Mouse (Mus musculus) lung, postnatal 36 days (tissue): ENCODE measurements around the gene Dmrtc2.
A peak's percentile ranks its signal among the peaks of the same experiment; 100 is the strongest.
"Not testable (repeated sequence)": the region's sequence is repeated elsewhere in the genome, so short reads cannot be mapped to it uniquely, and the experiment has no call there.

Experiments
- DNase-seq: peaks from one replicate; pipeline ENCODE4 v3.0.0; 2022; ENCODE audit warnings: mixed read lengths

The Dmrtc2 gene

DNA sequence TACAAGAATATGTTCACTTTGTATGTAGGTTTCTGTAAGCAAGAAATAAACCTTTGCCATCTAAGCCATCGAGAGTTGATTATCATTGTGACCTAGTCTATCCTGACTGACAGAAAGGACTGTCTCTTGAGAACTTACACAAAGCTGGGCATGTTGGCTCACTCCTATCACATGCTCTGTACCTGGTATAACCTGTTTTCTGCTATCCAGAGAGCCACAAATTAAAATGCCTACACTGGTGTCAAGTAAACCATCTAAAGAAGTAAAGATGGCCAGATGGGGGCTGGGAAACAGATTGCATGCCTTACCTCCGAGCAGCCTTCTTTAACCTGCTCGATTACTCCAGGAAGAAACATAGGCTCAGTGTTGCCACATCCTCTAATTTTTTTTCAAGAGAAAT, 7.7 kb downstream of the Dmrtc2 start:
- DNase-seq, result no peak

DNA sequence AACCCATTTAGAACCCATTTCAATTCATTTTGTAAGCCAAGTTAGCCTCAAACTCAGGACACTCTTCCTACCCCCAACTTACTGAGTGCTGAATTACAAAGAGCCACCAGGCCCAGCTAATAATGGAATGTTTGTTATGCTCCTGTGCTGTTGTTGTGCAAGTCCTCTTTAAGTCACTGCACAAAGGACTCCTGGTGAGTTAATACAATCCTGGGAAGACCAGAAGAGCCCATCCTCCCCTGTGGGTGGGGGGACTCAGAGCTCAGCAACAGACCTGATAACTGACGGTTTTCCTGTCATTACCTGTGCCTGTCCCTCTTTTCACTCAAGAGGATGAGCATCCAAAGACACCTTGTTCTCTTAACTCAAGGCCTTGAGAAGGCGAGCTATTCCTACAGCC, 9.8 kb downstream of the Dmrtc2 start:
- no peak for DNase-seq

DNA sequence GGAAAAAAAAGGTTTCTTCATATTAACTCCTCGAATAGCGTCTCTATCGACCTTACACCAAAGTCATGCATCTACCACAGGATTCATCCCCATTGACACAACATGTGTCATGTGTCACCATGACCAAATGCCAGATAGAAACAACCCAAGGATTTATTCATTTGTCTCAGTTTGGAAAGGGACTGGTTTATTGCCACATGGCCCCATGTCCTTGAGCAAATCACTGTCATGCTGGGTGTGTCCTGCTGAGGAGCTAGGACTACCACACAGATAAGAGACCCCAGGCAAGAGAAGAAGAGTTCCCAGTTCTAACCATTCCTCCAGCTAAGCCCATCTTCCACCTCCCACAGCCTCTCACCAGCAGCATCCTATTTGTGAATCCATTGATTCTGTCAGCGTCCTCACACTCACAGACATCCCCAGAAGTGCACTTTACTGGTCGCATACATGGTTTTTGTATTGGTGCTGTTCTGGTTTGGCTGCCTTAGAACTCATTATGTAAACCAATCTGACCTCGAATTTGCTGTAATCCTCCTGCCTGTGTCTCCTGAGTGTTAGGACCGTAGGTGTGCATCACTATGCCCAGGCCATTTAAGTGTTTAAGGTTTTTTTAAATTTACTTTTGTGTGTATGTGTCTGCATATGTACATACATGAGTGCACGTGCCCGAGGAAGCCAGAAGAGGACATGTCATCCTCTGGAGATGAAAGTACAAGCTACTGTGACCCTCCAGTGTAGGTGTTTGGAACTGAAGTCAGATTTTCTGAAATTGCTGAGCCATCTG, 12.8 kb downstream of the Dmrtc2 start:
- DNase-seq, result no peak

DNA sequence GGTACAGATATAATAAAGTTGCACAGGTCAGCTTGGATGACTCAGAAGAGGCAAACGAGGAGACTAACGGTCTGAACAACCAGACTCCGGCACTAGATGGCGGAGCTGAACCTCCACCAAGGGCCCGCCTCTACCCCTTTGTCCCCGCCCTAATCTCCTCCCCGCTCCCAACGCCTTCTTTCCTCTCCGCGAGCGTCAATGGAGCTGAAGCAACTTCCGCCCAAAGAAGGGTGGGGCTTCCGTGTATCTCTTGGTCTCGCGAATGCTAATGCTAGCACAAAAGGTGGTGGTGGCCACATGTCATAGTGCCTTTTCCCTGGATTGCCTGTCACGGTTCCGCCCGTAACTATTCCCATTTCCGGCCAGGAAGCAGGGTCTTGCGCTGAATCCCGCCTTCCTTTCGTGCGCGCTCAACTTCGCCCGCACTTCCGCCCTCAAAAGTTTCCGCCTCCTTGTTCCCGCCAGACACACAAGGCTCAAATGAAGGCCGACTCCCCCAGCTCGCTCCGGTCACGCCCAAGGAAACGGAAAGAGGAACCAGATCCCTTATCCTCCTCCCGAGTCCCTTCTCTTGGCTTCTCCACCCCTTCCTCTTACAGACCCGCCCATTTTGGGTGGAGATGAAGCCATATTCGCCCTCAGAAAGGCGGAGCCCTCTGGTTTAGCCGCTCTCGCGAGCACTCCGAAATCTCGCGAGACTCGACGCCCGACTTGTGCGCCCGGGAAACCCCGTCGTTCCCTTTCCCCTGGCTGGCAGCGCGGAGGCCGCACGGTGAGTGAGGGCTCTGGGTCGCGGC, 14.2 kb downstream of the Dmrtc2 start, which contains the start of gene Rps19:
Gene Rps19, plus strand, starts transcription at position 476 of the 797 bp plus-strand sequence.
- DNase-seq, result peak; percentile 100

DNA sequence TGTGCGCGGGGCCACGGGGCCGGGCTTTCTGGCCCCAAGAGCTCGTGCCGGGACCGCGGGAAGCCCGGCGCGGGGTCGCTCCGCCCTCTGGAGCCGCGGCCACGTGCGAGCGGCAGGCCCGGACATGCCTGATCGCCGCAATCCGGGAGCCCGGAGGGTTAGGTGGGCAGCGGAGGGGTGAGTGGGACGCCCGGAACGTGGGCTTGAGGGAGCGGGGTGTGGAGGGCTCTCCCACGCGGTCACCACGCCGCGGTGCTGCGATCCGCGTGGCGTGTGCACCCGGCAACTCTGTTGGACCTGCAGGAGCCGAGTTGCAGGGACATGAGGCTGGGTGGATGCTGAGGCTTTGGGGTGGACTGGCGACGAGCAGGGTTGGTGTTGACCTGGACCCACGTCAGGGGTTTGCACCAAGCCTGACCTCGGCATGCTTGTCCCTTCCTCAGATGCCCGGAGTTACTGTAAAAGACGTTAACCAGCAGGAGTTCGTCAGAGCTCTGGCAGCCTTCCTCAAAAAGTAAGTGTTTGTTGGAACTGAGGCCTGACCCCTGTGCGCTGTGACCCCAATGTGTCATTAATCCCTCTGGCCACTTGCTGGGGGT, 14.9 kb downstream of the Dmrtc2 start:
- peak; percentile 32 for DNase-seq

DNA sequence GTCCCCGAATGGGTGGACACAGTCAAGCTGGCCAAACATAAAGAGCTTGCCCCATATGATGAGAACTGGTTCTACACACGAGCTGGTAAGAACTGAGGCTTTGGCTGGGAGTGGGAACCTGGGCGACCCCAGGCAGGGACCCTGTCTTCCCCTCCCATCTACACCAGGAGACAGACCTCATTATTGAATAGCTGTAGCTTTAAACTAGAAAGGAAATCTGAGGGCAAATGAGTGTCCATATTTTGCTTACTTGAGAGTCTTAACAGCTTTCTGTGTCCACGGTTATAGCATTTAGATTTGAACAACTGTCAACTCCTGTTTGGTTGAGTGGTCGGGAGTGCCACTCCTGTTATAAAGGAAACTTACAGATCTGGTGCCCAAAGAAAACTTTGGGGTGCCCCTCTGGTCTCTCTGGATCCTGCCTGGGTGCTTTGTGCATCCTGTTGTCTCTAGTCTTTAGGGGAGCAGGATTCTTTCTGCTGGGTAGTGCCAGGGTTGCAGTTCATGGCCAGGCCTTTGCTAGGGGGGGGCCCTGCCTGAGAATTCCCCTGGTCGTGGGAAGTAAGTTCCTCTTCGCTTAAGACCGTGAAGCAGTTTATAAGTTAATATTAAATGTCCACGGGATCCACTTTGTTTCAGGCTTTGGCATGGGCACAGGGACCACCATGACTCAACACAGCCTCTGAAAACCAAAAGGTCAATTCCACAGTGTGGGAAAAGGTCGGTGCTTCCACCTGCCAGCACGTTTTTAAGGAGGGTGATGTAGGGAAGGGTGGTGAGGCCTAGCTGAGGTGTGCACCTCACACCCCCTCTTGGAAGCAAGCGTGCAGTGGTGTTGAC, 15.8 kb downstream of the Dmrtc2 start:
- no peak for DNase-seq

DNA sequence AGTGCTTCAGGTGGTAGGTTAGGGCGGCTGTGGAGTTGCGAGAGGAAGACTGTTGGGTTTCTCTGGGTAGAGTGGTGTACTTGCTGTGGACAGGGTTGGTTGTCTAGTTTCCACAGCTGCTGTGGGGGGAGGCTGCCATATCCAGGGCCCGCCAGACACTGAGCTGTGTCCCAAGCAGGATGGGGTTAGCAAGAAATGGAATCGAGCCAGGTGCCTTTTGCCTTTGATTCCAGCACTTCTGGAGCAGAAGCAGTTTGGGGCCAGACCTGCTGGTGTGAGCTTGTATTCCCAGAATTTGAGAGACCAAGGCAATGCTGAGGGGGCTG, 16.4 kb downstream of the Dmrtc2 start:
- DNase-seq, result no peak

DNA sequence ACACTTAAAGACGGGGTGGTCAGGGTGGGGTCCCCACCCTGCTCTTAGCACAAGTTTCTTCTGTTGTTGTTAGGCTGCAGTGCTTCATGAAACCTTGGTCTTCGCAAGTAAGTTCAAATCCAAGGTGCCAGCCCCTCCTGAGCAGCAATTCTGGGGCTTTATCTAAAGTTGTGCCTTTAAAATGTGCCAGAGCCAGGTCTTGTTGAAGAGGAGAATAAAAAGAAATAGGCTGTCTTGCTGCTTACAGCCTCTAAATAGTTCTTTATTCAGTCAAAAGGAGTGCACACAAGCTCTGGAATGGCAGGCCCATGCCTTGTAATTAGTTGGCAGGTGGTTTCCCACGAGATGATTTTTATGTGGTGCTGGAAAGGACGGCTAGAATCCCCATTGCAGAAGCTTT, 17.2 kb downstream of the Dmrtc2 start:
- DNase-seq, result no peak

DNA sequence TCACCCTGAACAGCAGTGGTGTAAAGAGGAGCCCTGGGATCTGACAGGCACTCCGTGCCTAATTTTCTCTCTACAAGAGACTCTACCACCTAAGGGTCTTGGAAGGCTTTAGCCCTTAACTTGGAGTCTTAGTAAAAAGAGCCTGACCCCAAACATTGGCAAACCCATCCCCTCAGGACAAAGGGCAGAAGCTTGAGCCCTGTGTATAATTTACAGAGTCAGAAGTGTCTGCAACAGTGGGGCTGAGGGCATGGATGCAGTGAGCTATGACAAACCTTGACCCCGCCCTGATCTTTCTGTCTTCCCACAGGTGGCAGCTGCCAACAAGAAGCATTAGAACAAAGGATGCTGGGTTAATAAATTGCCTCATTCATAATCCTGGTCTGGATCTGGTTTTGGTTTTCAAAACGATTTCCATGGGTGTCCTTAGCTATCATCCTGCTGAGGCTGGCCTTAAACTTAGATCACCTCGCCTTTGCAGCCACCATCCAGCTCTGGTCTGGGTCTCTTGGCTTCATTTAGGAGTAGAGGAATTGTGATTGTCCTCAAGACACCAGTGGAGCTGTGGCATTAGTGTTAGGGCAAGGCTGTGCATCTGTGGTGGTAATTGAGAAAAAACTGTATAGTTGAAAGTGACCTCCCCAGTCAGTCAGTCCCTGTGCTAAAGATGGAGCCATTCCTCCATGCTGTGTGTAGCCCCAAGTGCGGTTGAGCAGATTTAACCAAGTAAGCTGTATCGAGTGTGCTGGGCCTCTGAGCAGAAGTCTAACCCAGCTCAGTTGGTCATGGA, 19.8 kb downstream of the Dmrtc2 start:
- DNase-seq, result no peak

DNA sequence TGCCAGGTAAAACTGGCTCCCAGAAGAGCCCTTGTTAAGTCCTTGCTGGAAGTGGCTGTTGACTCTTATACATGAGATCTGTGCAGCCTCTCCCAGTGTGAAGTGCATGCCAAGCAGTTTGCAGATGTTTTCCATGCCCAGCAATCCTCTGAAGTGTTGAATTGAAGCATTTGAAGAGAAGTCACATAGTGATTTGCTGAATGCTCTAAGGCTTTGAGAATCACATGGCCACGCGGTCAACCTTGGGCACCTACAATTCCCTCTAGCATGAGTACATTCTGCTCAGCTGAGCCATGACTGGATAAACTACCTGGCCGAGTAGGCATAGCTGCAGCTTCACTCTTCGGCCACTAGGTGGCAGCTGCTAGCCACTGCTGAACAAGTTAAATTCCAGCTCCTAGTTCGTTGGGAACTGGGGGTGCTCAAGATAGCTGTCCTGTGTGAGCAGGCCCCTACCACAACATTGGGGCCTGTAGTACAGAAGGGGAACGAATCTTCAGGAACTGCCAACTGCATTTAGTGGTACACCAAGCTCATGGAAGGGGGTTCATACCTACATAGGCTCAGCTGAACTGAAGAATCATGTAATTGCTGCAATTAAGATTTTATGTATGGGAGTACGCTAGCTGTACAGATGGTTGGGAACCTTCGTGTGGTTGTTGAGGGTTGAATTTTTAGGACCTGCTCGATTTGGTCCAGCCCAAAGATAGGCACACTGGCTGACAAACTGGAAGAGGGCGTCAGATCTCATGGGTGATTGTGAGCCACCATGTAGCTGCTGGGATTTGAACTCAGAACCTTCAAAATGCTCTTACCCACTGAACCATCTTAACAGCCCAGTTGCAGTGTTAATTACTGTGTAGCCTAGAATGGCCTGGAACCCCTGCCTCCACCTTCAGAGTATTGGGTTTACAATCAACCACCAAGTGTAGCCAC, 20.7 kb downstream of the Dmrtc2 start:
- peak; percentile 91 for DNase-seq

DNA sequence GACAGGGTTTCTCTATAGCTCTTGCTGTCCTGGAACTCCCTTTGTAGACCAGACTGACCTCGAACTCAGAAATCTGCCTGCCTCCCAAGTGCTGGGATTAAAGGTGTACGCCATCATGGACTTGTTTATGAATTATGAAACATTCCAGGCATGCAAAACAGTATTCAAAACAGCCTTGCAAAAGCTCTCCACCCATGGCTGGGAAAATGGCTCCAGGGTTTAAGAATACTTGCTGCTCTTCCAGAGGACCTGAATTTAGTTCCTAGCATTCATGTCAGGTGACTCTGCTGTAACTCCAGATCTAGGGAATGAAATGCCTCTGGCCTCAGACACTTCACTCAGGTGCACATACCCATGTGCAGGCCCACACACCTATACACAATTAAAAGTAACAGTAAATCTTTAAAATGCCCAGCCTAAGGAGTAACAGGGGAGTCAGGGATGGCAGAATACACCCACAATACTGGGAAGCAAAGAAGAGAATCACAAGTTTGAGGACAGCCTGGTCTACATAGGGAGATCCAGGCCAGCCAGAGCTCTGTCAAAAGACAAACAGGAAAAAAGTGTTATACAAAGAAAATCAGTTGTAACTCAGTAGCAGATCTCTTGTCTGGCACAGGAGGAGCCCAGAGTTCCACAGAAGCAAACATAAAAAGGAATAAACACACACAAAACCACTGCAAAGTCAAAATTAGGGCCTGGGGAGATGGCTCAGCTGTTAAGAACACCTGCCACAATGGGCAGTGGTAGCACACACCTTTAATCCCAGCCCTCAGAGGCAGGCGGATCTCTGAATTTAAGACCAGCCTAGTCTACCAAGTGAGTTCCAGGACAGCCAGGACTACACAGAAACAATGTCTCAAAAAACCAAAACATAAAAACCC, 21.6 kb downstream of the Dmrtc2 start:
- DNase-seq, result no peak

DNA sequence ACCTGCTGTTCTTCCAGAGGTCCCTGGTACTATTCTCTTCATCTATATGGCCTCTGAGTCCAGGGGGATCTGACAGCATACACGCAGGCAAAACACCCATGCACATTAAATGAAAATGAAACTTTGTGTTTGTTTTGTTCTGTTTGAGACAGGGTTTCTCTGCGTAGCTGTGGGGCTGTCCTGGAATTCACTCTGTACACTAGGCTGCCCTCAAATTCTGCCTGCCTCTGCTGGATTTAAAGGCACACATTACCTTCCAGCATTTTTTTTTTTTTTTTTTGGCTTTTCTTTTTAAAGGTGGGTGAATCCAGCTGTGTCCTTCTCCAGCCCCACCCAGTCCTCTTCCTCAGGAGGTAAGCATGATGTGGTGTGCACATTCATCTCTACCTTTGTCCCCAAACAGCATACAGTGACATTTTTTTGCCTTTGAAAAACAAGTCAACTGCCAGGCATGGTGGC, 22.3 kb downstream of the Dmrtc2 start:
- DNase-seq, result no peak

DNA sequence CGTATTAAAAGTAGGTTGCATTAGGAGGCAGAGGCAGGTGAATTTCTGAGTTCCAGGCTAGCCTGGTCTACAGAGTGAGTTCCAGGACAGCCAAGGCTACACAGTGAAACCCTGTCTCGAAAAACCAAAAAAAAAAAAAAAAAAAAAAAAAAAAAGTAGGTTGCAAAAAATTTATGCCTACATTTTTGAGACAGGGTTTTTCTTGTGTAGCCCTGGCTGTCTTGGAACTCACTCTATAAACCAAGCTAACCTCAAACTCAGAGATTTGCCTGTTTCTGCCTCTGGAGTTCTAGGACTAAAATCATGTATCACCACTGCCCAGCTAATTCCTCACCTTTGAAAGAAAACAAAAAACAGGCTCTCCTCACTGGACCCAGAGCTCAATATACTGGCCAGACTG, 25.9 kb downstream of the Dmrtc2 start:
- not testable (repeated sequence) for DNase-seq

DNA sequence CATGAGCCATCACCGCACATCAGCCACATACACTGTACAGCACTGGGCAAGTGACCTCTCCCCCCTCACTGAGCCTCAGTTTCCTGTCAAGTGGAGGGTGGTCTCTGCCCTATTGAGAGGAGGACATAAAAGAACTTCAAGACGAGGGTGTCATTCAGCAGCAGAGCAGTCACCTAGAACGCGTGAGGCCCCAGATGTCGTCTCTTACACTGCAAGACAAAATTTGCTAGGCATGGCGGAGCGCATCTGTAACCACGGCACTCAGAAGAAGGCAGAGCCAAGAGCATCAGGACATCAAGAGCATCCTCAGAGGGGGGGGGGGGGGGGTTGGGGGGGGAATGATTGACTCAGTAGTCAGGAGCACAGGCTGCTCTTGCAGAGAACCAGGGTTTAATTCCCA, 26.4 kb downstream of the Dmrtc2 start:
- no peak for DNase-seq

DNA sequence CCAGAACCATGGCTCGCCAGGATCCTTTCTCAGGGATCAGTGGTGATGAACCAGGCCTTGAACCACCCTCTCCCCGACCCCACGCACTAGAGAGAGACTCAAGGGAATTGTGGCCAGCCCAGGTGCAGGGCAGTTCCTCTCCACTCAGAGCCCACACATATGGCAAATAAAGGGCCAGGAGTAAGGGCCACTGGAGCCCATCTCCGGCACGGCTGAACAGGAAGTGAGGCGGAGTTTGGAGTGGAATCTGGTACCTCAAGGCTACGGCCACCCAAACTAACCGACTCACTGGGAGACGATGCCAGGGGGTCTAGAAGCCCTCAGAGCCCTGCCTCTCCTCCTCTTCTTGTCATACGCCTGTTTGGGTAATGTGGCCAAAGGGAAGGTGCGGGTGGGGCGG, 27.4 kb downstream of the Dmrtc2 start, which contains the start of gene Cd79a:
Gene Cd79a, plus strand, starts transcription at position 158 of the 400 bp plus-strand sequence.
- DNase-seq, result peak; percentile 34

DNA sequence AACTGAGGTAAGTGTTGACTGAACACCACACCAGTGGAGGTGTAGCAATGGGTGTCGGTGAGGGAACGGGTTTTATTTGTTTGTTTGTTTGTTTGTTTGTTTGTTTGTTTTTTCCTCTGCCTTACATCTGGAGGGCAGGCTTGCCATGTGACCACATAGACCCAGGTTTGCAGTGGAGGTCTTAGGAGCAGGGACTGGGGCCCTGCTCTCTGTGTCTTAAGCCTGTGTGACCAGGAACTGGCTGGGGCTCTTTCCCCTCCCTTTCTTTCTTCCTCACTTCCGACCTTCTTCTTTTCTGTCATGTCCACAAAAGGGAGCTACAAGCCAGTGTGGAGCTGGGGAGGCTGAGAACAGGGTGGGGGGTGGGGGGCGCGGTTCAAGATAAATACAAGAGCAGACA, 28.1 kb downstream of the Dmrtc2 start:
- no peak for DNase-seq

DNA sequence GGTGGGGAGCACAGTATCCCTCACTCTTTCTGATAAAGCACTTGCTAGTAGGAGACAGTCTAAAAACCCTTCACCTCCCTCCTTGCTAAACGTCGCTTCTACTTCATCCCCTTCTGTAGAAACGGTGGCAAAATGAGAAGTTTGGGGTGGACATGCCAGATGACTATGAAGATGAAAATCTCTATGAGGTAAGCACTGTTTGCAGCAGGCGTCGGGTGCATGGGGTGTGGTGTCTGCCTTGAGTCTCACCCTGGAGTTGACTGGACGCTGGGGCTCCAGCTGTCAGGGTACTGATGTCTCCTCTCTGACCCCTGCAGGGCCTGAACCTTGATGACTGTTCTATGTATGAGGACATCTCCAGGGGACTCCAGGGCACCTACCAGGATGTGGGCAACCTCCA, 31.3 kb downstream of the Dmrtc2 start:
- DNase-seq, result no peak

DNA sequence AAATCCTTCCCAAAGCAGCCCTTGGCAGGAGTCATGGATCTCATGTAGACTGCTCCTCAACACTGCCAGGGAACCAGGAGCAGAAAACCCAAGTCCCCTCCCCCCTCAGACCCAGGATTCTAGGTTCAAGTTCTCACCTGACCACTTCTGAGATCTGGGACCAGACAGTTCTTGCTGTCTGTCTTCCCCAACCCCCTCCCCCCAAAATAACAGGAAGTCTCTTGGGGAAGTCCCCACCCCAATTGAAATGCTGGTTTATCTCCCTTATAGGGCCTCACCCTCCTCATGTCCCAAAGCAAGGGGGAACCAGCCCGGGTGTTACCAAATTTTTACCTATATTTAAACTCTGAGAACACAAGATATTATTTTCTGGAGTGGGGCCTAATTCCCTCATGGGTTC, 32.0 kb downstream of the Dmrtc2 start:
- DNase-seq, result peak; percentile 42

DNA sequence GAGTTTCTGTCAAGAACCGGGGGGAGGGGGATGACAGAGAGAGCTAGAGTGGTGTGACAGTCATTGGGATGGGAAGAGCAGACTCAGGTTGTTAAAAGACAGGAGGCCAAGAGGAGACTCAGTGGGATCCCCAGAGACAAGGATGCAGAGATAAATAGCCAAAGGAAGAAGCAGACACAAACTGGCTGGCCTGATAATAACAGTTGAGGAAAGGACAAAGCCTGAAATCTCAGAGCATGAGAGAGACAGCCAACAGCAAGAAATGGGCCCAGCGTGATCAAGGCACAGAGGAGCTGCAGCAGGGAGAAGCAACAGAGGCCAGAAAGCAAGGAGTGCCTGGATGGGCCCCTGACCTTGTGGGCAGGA, 32.4 kb downstream of the Dmrtc2 start:
- no peak for DNase-seq
